Mouse (Mus musculus) heart, postnatal 14 days (tissue): Measurements from ENCODE around the gene Lef1. TPM values are rescaled to one million over a fixed set of nuclear protein-coding genes. Genes with fewer than 3 reads are reported as not detected.

Source experiments
- DNase-seq, 2 experiments: peaks; one replicate each; pipeline ENCODE4 v3.0.0; 2021 to 2022
- intact Hi-C: fragments of 180-260 bp; cut with DNase I; formaldehyde crosslinking; loops from one replicate; pipeline ENCODE4 v1.15.1; 2025
- total RNA-seq, 2 experiments: library from RNA; stranded (reverse); gene quantifications; 2 replicates each; pipeline ENCODE4 v1.2.3; 2021

Lef1 gene
- total RNA-seq, 2 experiments from 2014 or later = 0.72 to 4.4 TPM

GRCm38 (mm10) chr3:131172293-131172692 is 62.0 kb downstream of the Lef1 start:
- no peak for DNase-seq
- intact Hi-C loops = no loop called here

- DNase-seq = no peak
- intact Hi-C loops = no loop called here
Measured at GRCm38 (mm10) chr3:131181006-131181405, 70.7 kb downstream of the Lef1 start.

- intact Hi-C loops = no loop called here
Measured at GRCm38 (mm10) chr3:131182158-131182557, 71.9 kb downstream of the Lef1 start.

GRCm38 (mm10) chr3:131186193-131186592 is 75.9 kb downstream of the Lef1 start:
- intact Hi-C loops = no loop called here
- no peak for DNase-seq

More at GRCm38 (mm10) chr3:131182158-131182557, 71.9 kb downstream of the Lef1 start:
- no peak for DNase-seq

- no peak for DNase-seq
- intact Hi-C loops = no loop called here
Measured at GRCm38 (mm10) chr3:131190239-131190638, 80.0 kb downstream of the Lef1 start.

GRCm38 (mm10) chr3:131190671-131191367 is 80.5 kb downstream of the Lef1 start:
- intact Hi-C loops = no loop called here
- no peak for DNase-seq

- DNase-seq = no peak
- intact Hi-C loops = no loop called here
Measured at GRCm38 (mm10) chr3:131191454-131191853, 81.2 kb downstream of the Lef1 start.

- intact Hi-C loops = no loop called here
- DNase-seq = no peak
Measured at GRCm38 (mm10) chr3:131196050-131196449, 85.8 kb downstream of the Lef1 start.

- DNase-seq = no peak
- intact Hi-C loops = no loop called here
Measured at GRCm38 (mm10) chr3:131196507-131197019, 86.3 kb downstream of the Lef1 start.

GRCm38 (mm10) chr3:131198991-131199390 is 88.7 kb downstream of the Lef1 start:
- intact Hi-C loops = no loop called here
- DNase-seq = no peak

GRCm38 (mm10) chr3:131199590-131200288 is 89.5 kb downstream of the Lef1 start:
- DNase-seq = no peak
- intact Hi-C loops = no loop called here

GRCm38 (mm10) chr3:131202311-131202710 is 92.0 kb downstream of the Lef1 start:
- DNase-seq = no peak
- intact Hi-C loops = no loop called here

GRCm38 (mm10) chr3:131207846-131208245 is 97.6 kb downstream of the Lef1 start:
- no peak for DNase-seq
- intact Hi-C loops = no loop called here

- no peak for DNase-seq
- intact Hi-C loops = no loop called here
Measured at GRCm38 (mm10) chr3:131208265-131208891, 98.1 kb downstream of the Lef1 start.

- no peak for DNase-seq
- intact Hi-C loops = no loop called here
Measured at GRCm38 (mm10) chr3:131212200-131212599, 101.9 kb downstream of the Lef1 start.

GRCm38 (mm10) chr3:131214060-131214658 is 103.9 kb downstream of the Lef1 start:
- DNase-seq = no peak
- intact Hi-C loops = no loop called here

GRCm38 (mm10) chr3:131214841-131215240 is 104.6 kb downstream of the Lef1 start:
- intact Hi-C loops = no loop called here
- peak; percentile 34 to 53 for DNase-seq

GRCm38 (mm10) chr3:131218636-131219390 is 108.5 kb downstream of the Lef1 start:
- intact Hi-C loops = no loop called here
- no peak for DNase-seq

GRCm38 (mm10) chr3:131228083-131228482 is 117.8 kb downstream of the Lef1 start:
- DNase-seq = no peak
- intact Hi-C loops = no loop called here

- intact Hi-C loops = loop anchor here (1.0 to 5.0 kb wide), 4 partner anchors 350 to 522 kb away; no protein-coding TSS in a partner anchor
Measured at GRCm38 (mm10) chr3:131237061-131237460, 126.8 kb downstream of the Lef1 start.

More at GRCm38 (mm10) chr3:131237061-131237460, 126.8 kb downstream of the Lef1 start:
- no peak for DNase-seq
